Mouse (Mus musculus) heart, embryonic 13.5 days (tissue): ENCODE results near the gene Ccdc144b. TPM values are rescaled to one million over a fixed set of nuclear protein-coding genes. Genes with fewer than 3 reads are reported as not detected.

Experiments
- ATAC-seq: fragments of 200-750 bp; cut with Nextera tagmentation; 2 replicates; pipeline ENCODE4 v1.8.0; 2017; ENCODE audit warnings: moderate TSS enrichment; ENCODE audit not compliant: insufficient number of reproducible peaks, low FRiP score, low TSS enrichment; ENCODE audit errors: extremely low read depth
- H3K27ac ChIP-seq: fragments of 300-500 bp; sonication (generic); replicated peaks from 2 replicates; pipeline ENCODE4 v1.5.1; 2015; ENCODE audit warnings: moderate library complexity, mild to moderate bottlenecking, inconsistent platforms
- H3K27me3 ChIP-seq: fragments of 300-500 bp; sonication (generic); replicated peaks from 2 replicates; pipeline ENCODE4 v1.6.1; 2015; ENCODE audit warnings: mild to moderate bottlenecking, inconsistent platforms
- H3K36me3 ChIP-seq: fragments of 300-500 bp; sonication (generic); 2 replicates; pipeline ENCODE4 v1.6.1; 2015; ENCODE audit warnings: mild to moderate bottlenecking, inconsistent platforms
- H3K4me1 ChIP-seq: fragments of 300-500 bp; sonication (generic); 2 replicates; pipeline ENCODE4 v1.6.1; 2015; ENCODE audit warnings: inconsistent platforms
- H3K4me2 ChIP-seq: fragments of 300-500 bp; sonication (generic); 2 replicates; pipeline ENCODE4 v1.6.1; 2015; ENCODE audit warnings: inconsistent platforms, mild to moderate bottlenecking, moderate library complexity
- H3K4me3 ChIP-seq: fragments of 300-500 bp; sonication (generic); 2 replicates; pipeline ENCODE4 v1.5.1; 2015; ENCODE audit warnings: moderate library complexity, mild to moderate bottlenecking, inconsistent platforms
- H3K9ac ChIP-seq: fragments of 300-500 bp; sonication (generic); 2 replicates; pipeline ENCODE4 v1.6.1; 2015; ENCODE audit warnings: inconsistent platforms, mild to moderate bottlenecking, moderate library complexity
- H3K9me3 ChIP-seq: fragments of 300-500 bp; sonication (generic); 2 replicates; pipeline ENCODE4 v1.6.1; 2016; ENCODE audit warnings: inconsistent platforms
- WGBS: fragments of 180-500 bp; shearing (Covaris S2); methylation state at CpG from one replicate; pipeline ENCODE4 v1.1.7; 2015; ENCODE audit warnings: mixed read lengths; 5-methylcytosine and 5-hydroxymethylcytosine counted together
- polyA plus RNA-seq: library from polyadenylated mRNA; unstranded; fragments of >200 nt; fragmentation: Nextera tagmentation; extraction: Ambion mirVana; gene quantifications from 2 replicates; pipeline ENCODE4 v1.2.1, GENCODE M21; 2015

The Ccdc144b gene
- polyA plus RNA-seq = 0.07 TPM in 1 of 2 replicates, not detected in the other

DNA sequence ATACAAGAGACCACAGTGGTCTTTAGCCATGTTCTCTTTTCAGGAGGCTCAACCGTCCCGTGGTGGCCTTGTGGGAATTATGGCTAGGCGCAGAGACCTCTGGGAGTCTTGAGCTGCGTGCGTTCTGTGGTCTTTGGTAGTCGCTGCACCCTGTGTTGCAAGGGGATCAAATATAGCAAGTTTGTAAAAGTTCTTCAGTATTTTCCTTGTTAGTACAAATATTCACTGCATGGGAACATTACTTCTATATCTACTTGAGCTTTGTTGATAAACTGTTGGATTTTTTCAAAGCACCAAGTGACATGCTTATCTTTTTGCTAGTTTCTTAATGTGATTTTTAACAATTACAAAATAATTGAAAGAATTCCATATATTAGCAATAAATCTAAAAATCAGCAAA, at the start of gene Ccdc144b:
Ccdc144b (minus strand) TSS at position 101 of the 400 bp plus-strand sequence.
- ATAC-seq = no peak
- no peak within 1 kb of the TSS for H3K27ac ChIP-seq
- no peak within 1 kb of the TSS for H3K9ac ChIP-seq
- H3K27me3 ChIP-seq = 0 out of 2 replicates have a peak, but pooled peaks cover 2% of the 10 kb centered on the region
- no peaks in the 10 kb centered on the region for H3K4me1 ChIP-seq
- no peak within 1 kb of the TSS for H3K4me3 ChIP-seq
- H3K9me3 ChIP-seq = no peaks in the 10 kb centered on the region
- H3K36me3 ChIP-seq = no peaks in the 10 kb centered on the region
- WGBS = 80% methylated on average over 6 of the region's 6 CpGs
- H3K4me2 ChIP-seq = no peak within 1 kb of the TSS

- Histone ChIP-seq H3K4me1 (no peaks in the 10 kb centered on the region), H3K27ac (no peak overlapping the region), H3K4me2 (no peak overlapping the region), H3K9me3 (no peaks in the 10 kb centered on the region), H3K27me3 (no peaks in the 10 kb centered on the region), H3K4me3 (no peak overlapping the region), H3K36me3 (peaks cover 31% of the 10 kb centered on the region), H3K9ac (no peak overlapping the region)
- no peak for ATAC-seq
- 89% methylated on average over 2 of the region's 2 CpGs for WGBS
These were observed 42.0 kb upstream of the Ccdc144b start for GRCm38 (mm10) chr3:36095371-36095770.

DNA sequence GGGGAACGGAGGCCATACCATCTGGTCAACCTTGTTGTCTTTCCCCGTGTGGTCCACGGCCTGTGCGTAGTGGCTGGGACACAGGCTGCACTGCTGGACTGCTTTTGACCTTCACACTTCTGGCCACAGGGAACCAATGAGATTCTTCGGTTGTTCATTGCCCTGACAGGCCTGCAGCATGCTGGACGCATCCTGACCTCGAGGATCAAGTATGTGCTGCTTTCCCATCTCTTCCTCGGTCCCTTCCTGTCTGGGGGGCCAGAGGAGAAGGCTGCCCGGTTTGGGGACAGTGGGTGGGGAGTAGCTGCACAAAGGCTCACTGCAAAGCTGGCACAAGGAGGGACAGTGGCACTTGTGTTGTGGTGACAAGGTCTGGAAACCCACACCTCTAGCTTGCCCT, 34.2 kb upstream of the Ccdc144b start:
- 85% methylated on average over 9 of the region's 9 CpGs for WGBS
- Histone ChIP-seq H3K27me3 (no peaks in the 10 kb centered on the region), H3K36me3 (peaks cover 91% of the 10 kb centered on the region), H3K9me3 (no peaks in the 10 kb centered on the region), H3K4me1 (no peaks in the 10 kb centered on the region), H3K4me2 (no peak overlapping the region), H3K4me3 (no peak overlapping the region), H3K27ac (no peak overlapping the region), H3K9ac (no peak overlapping the region)
- ATAC-seq = no peak

GRCm38 (mm10) chr3:36085394-36085793, 32.0 kb upstream of the Ccdc144b start:
- Histone ChIP-seq H3K9me3 (no peaks in the 10 kb centered on the region), H3K9ac (no peak overlapping the region), H3K27ac (no peak overlapping the region), H3K4me2 (no peak overlapping the region), H3K4me3 (no peak overlapping the region), H3K27me3 (no peaks in the 10 kb centered on the region), H3K36me3 (peaks cover 97% of the 10 kb centered on the region), H3K4me1 (no peaks in the 10 kb centered on the region)
- 93% methylated on average over 5 of the region's 5 CpGs for WGBS
- ATAC-seq = no peak

DNA sequence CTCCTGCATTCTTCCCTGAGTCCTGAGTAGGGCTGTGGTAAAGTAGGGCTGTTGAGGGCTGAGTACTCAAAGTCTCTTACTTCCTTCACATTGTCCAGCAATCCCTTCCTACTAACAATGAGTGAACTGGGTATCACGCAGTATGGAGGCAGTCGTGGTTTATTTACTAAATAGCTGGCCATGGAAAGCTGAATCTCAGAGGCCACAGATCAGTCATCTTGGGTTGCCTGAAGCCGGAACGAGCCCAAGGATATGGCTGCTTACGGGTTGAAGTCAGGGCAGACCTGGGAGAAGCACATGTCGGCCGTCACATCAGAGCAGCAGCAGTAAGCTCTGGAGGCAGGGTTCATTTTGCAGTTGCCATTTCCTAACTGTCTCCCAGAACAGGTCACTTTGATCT, 30.0 kb upstream of the Ccdc144b start:
- Histone ChIP-seq H3K4me2 (no peak overlapping the region), H3K4me3 (no peak overlapping the region), H3K27me3 (no peaks in the 10 kb centered on the region), H3K36me3 (peaks cover 97% of the 10 kb centered on the region), H3K9ac (no peak overlapping the region), H3K4me1 (no peaks in the 10 kb centered on the region), H3K9me3 (no peaks in the 10 kb centered on the region), H3K27ac (no peak overlapping the region)
- no peak for ATAC-seq
- WGBS = 88% methylated on average over 7 of the region's 7 CpGs

DNA sequence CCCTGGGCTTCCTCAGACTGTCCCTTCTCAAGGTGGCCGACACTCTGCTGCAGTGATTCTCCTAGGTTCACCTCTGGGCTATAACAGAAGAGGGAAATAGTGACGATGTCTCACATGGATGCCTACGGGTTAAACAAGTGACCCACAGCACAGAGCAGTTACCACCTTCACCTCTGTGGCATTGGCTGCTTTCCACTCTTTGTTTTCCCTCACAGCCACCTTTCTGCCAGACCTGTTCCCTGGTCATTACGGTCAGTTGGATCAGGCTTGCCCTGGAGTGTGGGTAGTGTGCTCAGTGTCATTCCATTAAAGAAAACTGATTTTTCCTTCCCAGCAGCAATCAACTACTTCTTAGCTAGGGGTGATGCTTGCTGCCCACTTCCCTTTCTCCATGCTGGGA, 29.5 kb upstream of the Ccdc144b start:
- H3K4me2 ChIP-seq = no peak overlapping the region
- no peaks in the 10 kb centered on the region for H3K4me1 ChIP-seq
- no peak overlapping the region for H3K4me3 ChIP-seq
- H3K36me3 ChIP-seq = peaks cover 97% of the 10 kb centered on the region
- no peaks in the 10 kb centered on the region for H3K9me3 ChIP-seq
- 88% methylated on average over 4 of the region's 4 CpGs for WGBS
- H3K27me3 ChIP-seq = no peaks in the 10 kb centered on the region
- H3K27ac ChIP-seq = no peak overlapping the region
- no peak for ATAC-seq
- no peak overlapping the region for H3K9ac ChIP-seq

- WGBS = 91% methylated on average over 5 of the region's 5 CpGs
- no peak overlapping the region for H3K4me2 ChIP-seq
- H3K9ac ChIP-seq = no peak overlapping the region
- H3K9me3 ChIP-seq = no peaks in the 10 kb centered on the region
- no peak overlapping the region for H3K27ac ChIP-seq
- ATAC-seq = no peak
- H3K36me3 ChIP-seq = peaks cover 97% of the 10 kb centered on the region
- H3K27me3 ChIP-seq = no peaks in the 10 kb centered on the region
- H3K4me3 ChIP-seq = no peak overlapping the region
- H3K4me1 ChIP-seq = no peaks in the 10 kb centered on the region
These were observed 27.4 kb upstream of the Ccdc144b start for GRCm38 (mm10) chr3:36080741-36081140.

DNA sequence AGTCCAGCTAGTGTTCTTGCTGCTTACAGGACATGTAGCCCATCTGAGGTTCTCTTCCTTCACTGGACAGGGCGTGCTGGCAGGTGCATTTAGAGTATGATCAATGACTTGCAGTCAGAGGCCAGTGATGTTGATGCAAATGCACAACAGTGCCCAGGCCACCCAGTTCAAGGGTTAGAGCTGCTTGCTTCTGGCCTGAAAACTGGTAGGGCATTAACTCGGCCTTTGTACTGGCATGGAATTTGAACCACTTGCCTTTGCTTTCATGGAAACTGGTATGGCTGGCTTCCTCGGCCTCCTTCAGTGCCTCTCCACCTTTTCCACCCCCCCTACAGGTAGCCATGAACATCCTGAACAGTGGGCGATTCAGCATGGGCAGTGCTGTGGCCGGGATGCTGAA, 26.5 kb upstream of the Ccdc144b start:
- Histone ChIP-seq H3K9ac (no peak overlapping the region), H3K4me1 (no peaks in the 10 kb centered on the region), H3K9me3 (no peaks in the 10 kb centered on the region), H3K4me2 (no peak overlapping the region), H3K4me3 (no peak overlapping the region), H3K36me3 (peaks cover 97% of the 10 kb centered on the region), H3K27me3 (no peaks in the 10 kb centered on the region), H3K27ac (no peak overlapping the region)
- ATAC-seq = no peak
- 84% methylated on average over 5 of the region's 5 CpGs for WGBS

- Histone ChIP-seq H3K4me1 (no peaks in the 10 kb centered on the region), H3K9me3 (no peaks in the 10 kb centered on the region), H3K4me3 (no peak overlapping the region), H3K4me2 (no peak overlapping the region), H3K9ac (no peak overlapping the region), H3K27me3 (no peaks in the 10 kb centered on the region), H3K36me3 (peaks cover 91% of the 10 kb centered on the region), H3K27ac (no peak overlapping the region)
- 82% methylated on average over 3 of the region's 3 CpGs for WGBS
- no peak for ATAC-seq
These were observed 24.0 kb upstream of the Ccdc144b start for GRCm38 (mm10) chr3:36077386-36077785.

DNA sequence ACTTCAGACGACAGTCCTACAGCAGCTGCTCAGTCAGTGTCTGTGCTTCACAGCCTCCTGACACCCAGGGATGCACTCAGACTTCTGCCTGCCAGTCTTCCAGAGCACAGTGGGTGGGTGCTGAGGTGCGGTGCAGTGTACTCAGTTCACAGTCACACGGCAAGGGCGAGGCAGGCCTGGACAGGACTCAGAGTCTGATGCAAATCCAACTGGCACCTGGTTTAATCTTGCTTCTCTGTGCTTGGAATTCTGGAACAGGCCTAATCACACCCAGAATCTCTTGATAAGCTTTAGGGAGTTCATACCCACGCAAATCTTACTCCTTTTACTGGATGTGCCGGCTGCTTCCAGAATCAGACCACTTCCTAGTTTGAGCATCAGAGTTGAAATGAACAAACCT, 22.1 kb upstream of the Ccdc144b start:
- Histone ChIP-seq H3K4me1 (no peaks in the 10 kb centered on the region), H3K27ac (no peak overlapping the region), H3K4me3 (no peak overlapping the region), H3K36me3 (peaks cover 82% of the 10 kb centered on the region), H3K4me2 (no peak overlapping the region), H3K27me3 (no peaks in the 10 kb centered on the region), H3K9ac (no peak overlapping the region), H3K9me3 (no peaks in the 10 kb centered on the region)
- ATAC-seq = no peak
- 93% methylated on average over 6 of the region's 6 CpGs for WGBS

- Histone ChIP-seq H3K4me2 (no peak overlapping the region), H3K27ac (no peak overlapping the region), H3K4me3 (no peak overlapping the region), H3K9ac (no peak overlapping the region), H3K36me3 (peaks cover 80% of the 10 kb centered on the region), H3K4me1 (no peaks in the 10 kb centered on the region), H3K9me3 (no peaks in the 10 kb centered on the region), H3K27me3 (no peaks in the 10 kb centered on the region)
- 89% methylated on average over 6 of the region's 6 CpGs for WGBS
- no peak for ATAC-seq
These were observed 20.9 kb upstream of the Ccdc144b start for GRCm38 (mm10) chr3:36074231-36074630.

DNA sequence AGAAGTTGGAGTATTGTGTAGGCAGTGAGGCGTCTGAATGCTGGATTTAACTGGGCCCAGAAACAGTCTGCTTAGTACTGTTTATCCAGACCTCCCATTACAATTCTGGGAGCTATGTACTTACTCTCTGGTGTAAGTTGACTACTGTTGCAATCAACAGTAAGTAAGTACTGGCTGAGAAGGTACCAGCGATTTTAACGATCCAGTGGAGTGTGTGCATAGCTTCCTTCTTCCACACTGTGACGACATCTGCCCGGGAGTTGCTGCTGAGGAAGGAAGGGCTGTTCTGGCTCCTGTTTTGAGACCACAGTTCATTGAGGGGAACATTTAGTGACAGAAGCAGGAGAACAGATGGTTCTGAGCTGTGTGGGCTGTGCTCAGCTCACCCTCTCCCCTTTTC, 17.7 kb upstream of the Ccdc144b start:
- Histone ChIP-seq H3K4me2 (no peak overlapping the region), H3K27ac (no peak overlapping the region), H3K36me3 (peaks cover 58% of the 10 kb centered on the region), H3K4me3 (no peak overlapping the region), H3K4me1 (peaks cover 15% of the 10 kb centered on the region), H3K9me3 (no peaks in the 10 kb centered on the region), H3K27me3 (no peaks in the 10 kb centered on the region), H3K9ac (no peak overlapping the region)
- WGBS = 91% methylated on average over 5 of the region's 5 CpGs
- no peak for ATAC-seq
